Mouse (Mus musculus) heart, postnatal 4 days (tissue): ENCODE results near the gene Terf2ip. TPM values are rescaled to one million over a fixed set of nuclear protein-coding genes. Genes with fewer than 3 reads are reported as not detected.

Experiments used
- DNase-seq: peaks from one replicate; pipeline ENCODE4 v3.0.0; 2021
- total RNA-seq, 2 experiments: library from RNA; stranded (reverse); gene quantifications; 2 replicates each; pipeline ENCODE4 v1.2.3; 2021

Gene Terf2ip
- 10 to 100 TPM; 11.3 to 12.6 TPM for total RNA-seq

DNA sequence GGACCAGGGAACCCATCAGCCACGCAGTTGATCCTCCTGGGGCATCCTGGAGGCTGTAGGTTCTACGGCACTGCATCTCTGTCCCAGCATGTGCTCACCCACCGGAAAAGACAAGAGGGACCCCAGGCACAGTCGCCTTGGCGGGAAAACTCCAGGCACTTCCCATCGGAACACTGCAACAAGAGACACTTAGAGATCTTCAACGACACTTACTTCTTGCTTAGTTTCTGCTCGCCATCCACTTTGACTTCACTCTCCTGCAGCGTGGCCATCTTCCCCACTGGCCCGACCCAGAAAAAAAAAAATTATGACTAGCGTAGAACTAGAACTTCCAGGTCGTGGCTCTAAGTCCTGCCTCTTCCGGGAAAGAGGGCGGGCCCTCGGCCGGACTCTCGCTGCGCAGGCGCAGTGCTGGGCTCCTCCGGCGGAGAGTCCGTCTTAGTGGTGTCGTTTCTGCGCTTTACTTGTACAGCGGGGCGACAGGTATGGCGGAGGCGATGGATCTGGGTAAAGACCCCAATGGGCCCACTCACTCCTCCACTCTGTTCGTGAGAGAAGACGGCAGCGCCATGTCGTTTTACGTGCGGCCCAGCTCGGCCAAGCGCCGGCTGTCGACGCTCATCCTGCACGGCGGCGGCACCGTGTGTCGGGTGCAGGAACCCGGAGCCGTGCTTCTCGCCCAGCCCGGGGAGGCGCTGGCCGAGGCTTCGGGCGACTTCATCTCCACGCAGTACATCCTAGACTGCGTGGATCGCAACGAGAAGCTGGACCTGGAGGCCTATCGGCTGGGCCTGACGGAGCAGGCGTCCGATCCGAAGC, at the start of gene Terf2ip, which contains the start of gene Kars:
Gene Terf2ip (plus strand): TSS at position 402 of the 819 bp plus-strand sequence.
Gene Kars (minus strand): TSS at position 327 of the 819 bp plus-strand sequence.
- DNase-seq: peak; percentile 96

DNA sequence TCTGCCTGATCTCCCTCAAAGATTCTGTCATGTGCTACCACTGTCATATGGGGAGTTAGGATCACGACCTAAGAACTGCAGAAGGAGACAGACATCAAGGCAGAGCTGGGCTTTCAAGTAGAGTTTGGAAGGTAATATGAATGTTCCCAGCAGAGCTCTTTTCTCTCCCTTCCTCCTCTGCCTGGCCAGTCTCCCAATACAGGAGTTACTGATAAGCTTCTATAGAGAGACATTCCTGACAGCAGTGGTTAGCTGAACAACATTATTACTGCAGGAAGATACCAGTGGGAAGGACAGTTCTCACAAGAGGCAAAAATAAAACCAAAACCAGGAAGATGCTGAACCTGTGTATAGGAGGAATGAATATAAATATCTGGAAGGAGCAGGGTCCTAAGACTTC, 48.6 kb upstream of the Terf2ip start:
- no peak for DNase-seq

DNA sequence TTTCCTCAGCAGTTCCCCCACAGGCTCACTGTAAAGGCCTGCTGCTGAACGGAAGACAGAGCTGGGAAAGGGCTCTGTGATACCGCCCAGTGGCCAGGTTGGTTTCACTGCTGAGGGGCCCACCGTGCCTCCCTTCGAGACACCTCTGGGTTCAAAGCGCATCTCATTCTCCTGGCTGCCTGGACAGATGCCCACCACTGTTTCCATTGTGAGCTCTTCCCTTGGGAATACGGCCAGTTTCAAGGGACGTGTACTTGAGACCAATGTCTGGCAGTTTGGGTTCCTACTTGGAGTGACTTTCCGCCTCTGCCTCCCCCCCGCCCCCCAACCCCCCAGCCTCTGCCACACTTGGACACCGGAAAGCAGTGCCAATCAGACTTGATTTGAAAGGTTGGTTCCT, 48.1 kb upstream of the Terf2ip start:
- DNase-seq: peak; percentile 25

DNA sequence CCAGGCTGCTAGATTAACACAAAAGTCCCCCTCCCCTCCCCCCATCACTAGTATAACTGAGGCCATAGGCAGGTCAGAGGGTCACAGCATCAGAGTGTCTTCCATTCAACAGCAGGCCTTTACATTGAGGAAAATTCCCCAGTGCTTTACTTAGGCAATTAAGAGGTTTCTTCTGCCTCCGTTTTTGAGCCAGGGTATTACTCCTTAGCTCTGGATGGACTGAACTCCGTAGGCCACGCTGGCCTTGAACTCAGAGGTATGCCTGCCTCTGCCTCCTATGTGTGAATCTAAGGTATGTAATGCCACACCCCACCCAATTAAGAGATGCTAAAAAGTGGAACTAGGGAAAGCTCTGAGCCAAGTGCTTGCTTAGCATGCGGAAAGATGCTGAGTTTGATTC, 47.7 kb upstream of the Terf2ip start:
- no peak for DNase-seq

DNA sequence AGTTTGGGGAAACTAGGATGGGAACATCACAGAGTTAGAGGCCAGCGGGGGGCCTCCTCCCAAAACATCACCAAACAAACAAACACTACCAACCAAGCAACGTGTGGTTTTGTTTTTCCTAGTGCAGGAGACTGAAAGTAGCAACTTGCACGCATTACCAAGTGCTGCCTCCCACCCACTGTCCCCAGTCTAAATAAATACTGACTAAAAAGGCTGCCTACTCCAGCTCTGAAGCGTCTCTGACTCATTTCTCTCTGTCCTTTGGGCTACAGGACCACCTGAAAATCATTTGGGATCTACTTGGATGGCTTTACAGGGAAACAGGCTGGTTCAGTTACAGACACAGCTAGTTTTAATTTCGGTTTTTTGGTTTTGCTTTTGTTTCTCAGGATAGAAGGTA, 46.8 kb upstream of the Terf2ip start:
- no peak for DNase-seq

DNA sequence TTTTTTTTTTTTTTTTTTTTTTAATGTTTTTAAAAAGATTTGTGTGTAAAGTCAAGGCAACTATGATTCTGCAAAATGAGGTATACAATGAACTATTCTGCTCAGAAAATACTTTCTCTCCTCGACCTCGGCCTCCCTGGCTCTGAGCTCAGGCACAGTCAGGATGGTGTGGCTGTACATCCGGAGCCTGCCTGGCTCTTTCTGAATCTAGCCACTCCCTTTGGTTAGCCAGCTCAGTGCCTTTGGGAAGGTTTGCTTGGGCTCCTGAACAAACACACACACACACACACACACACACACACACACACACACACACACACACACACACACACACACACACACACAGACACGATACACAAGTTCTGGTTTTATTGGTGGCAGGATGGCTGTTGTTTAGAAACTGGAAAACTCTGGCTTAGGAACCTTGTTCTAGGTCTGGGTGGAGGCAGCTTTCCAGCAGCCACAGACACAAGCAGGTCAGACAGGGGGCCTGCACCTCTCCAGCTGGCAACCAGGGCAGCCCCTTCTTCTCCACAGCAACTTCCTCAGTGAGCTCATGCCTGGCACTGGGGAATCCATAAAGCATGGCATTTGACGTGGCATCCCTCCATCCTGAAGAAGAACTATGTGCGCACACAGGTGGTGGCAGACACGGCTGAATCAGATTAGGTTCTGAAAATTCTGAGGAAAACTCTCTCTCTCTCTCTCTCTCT, 46.2 kb upstream of the Terf2ip start:
- DNase-seq: no peak

DNA sequence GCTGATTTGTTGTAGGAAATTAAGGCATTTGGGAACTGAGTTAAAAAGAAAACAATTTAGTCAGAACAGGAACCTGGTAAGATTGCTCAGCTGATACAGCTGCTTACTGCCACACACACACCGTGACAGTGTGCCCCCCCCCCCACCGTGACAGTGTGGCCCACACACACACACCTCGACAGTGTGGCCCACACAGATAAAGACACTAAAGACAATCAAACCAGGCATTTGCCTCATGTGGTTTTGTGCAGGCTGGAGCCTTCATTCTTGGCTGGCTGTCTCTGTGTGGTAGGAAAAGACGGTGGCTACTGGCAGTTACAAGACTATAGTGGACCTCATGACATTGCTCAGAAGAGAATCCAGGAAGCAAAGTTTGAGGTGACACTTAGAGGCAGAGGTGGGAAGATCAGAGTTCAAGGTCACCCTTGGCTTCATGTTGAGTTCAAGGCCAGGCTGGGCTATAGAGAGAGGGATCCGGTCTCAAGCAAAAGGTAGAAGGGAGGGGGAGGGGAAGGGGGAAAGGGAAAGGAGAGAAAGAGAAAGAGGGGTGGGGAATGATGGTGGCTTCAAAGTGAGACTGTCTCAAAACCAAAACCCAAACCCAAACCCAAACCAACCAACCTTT, 43.8 kb upstream of the Terf2ip start:
- DNase-seq: no peak

DNA sequence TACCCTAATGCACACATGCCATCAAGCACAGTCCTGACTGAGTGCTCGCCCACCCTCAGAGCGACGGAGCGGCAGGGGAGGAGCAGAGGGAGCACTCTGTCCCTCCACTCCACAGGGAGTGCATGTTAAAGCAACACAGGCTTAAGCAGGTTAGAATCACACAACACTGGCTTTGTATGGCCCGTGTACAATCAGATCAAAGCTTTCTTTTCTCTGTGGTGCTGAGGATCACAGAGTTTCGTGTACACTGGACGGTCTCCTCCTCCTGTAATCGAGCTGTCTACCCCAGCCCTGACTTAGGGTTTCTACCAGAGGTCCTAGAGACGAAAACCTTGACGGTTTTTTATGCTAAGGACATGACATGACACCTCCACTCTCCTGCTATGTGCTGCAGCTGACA, 42.7 kb upstream of the Terf2ip start:
- DNase-seq: no peak

DNA sequence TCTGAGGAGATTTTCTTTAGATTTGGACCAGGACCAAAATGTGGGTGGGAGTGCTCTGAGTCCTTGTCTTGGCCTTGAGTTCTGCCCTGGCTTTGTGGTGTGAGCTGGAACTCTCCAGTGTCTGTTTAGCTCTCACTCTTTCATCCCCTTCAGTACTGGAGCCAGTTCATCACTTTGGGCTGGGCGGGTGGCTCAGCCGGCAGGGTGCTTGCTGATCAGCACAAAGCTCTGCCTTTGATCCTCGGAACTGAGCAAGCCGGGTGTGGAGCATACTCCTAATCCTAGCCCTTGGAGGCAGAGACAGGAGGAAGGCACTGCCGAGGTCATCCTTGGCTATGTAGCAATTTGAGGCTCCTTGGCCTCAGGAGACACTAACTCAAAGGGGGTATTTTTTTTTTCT, 42.2 kb upstream of the Terf2ip start:
- no peak for DNase-seq

DNA sequence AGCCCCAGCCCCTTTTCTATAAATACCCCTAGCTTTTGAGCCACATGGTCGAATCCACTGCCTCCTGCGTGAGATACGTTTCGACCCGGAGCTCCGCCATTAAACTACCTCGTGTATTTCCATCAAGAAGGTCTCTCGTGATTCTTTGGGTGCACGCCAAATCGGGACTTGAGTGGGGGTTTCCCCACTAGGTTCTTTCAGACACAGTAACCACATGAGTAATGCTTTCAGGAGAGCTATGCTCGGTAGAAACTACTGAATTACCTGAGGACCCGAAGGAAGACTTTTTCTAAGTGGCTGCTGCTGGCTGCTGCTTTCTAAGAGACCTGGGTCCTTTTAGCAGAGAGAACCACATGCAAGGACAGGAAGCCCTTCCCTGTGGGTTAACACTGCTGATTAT, 37.1 kb upstream of the Terf2ip start:
- DNase-seq: no peak

DNA sequence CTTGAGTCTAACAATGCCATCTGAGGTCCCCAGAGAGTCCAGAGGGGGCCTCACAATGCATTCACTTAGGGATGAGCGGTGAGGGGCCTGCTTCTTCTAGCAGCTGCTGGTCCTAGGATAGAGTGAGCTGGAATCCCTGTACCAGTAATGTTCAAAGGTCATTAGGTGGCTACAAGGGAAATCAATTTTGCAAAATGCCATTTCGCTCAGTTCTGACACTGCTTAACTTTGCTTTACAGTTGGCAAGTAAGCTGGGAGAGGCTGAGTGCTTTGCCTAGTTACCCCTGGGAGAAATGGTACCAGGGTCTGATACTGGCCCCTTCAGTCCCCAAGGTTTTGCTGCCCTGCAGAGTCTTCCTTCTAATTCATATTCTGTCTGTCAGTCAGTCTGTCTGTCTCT, 35.5 kb upstream of the Terf2ip start:
- no peak for DNase-seq

DNA sequence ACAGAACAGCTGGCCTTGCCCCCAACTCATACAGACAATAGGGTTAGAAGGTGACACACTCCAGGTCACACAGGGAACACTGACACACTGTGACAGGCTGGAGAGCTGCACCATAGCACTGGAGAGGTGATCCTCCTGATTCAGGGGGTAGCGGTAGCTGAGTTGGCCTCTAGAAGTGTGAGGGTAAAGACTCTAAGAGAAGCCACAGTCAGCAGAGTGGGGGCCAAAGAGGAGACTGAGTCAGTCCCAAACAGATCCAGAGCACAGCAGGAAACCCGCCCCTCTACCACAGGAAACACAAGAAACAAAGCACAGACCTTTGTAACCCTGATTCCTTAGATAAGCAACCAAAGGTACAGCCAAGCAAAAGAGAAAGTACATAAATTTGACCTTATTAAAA, 34.9 kb upstream of the Terf2ip start:
- DNase-seq: no peak

DNA sequence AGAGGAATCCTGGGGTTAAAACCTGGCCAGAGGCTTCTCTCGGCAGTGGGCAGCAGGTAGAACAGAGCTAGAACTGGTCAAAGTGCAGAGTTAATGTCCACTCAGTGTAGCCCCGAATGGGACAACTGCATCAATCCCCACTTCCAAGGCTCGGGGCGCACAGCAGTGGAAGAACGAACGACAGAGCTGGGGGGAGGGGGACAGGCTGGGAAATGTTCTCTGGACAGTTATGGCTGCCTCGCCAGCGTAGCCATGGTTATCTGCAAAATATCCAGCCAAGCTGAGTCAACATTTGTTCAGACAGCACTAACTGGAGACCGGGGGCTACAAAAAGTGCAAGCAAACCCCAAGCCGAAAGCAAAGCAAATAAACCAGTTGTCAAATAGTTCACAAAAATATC, 33.1 kb upstream of the Terf2ip start:
- DNase-seq: peak; percentile 20

DNA sequence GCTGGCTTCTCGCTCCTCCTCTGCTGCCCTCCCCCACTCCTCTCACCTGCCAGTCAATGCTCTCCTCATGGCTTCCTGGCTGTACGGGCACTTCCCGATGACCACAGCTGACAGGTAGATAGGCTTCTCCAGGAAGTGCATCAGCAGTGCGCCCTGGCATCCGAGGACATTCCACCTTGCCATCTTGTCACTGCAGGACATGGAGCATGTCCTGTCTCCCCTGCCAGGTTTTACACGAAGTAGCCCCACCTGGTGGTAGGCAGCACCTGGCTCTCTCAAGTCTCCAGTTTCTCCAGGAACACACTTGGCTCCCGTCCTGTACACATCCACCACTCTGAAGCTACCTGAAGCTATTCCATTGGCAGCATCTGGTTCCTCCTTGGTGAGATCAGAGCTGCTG, 29.1 kb upstream of the Terf2ip start:
- no peak for DNase-seq

DNA sequence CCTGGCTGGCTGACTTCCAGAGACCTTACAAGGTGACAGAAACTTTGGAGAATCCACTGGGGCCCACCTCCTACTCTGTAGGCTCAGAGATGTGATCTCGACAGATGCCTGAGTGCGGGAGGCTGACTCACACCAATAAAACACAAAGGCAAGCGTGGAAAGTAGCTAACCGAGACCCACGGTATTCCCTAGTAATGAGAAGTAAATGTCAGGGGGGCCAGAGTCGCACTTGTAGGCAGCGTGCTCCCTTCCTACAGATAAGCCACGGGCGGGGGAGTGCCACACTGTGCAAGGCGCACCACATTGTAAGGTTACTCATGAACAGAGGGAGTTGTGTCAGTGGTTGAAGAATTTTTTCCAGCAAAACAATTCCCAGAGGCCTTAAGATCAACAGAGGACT, 26.7 kb upstream of the Terf2ip start:
- no peak for DNase-seq

DNA sequence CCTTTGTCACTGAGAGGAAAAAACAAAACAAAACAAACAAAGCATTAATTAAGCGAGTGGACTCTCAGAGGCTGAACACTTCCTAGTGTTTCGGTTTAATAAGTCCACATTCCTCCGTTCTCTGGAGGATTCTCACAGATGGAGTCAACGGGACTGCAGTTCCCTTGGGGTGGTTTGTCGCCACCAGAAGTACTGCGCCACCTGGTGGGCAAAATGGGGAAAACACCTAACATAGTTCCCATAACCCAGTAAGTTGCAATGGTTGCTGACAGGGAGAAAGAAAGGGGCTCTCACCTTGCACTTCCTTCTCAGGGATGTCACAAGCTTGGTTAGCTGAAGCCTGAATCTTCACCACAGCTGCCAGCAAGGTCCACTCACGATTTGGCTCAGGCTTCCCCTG, 21.3 kb upstream of the Terf2ip start:
- peak; percentile 86 for DNase-seq

DNA sequence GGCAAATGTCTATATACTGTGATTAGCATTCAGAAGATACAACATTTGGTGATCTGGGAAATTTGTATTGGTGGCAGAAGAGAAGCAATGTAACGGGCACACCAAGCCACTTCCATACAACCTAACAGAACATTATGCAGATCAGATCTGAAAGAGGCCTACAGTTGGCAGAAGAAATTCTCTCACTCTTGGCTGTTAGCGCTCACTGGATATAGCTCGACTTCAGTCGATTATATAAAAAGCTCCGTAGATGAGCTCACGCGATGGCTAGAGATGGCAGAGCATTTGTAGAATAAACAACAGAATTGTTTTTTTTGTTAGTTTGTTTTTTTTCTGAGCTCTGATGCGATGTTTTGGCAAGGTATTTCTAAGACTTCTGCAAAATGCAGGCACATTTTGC, 19.9 kb upstream of the Terf2ip start:
- no peak for DNase-seq

DNA sequence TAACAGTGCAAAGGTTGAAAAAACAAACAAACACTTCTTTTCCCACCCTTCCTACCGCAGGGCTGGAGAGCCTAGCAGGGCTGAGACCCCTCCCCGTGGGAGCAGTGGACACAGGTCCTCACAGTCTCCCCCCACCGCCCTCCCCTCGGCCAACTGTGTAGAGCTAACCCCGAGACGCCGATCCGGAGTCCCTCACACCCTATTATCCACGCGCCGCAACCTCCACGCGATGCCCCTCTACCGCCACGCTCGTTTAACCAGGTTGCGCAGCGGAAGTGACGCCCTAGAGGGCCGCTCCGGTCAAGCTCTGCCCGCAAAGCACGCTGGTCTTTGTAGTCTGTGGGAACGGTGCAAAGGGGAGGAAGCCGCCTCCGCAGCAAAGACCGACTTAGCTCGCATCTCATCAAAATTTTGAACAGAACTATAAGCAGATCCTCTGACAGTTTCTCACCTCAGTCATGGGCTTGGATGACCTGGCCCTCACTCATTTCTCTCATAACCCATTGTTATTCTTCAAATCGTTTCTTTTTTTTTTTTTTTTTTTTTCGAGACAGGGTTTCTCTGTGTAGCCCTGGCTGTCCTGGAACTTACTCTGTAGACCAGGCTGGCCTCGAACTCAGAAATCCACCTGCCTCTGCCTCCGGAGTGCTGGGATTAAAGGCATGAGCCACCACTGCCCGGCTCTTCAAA, 19.0 kb upstream of the Terf2ip start, which contains the start of gene Adat1:
Gene Adat1 (minus strand): TSS at position 290 of the 690 bp plus-strand sequence.
- peak; percentile 87 for DNase-seq

DNA sequence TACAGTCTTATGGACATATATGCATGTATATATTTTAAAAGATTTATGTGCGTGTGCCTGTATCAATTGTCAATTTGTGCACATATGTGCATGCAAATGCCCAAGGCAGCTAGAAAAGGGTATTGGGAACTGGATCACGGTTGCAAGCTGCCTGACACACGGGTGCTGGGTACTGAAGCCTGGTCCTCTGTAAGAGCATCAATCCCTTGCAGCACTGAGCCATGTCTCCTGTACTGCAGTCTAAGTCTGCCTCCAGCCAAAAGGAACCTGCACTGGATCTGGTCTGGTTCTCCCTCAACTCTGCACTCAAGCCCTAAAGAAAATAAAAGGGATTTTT, 18.5 kb upstream of the Terf2ip start:
- no peak for DNase-seq

DNA sequence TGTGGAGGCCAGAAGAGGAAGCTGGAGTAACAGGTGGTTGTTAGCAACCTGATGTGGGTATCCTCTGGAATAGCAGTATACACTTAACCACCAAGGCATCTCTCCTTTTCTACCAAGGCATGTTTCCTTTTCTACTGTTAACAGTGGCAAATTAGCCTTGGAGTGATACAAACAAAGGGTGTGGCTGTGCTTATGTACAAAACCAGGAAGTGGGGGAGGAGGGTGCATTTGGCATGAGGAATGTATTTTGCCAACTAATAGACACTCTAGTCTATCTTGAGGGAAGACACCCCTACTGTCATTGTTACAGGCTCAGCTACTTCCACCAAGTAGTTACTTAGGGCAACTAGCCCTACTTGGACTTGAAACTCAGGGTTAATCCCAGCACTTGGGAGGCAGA, 6.4 kb upstream of the Terf2ip start:
- DNase-seq: no peak

DNA sequence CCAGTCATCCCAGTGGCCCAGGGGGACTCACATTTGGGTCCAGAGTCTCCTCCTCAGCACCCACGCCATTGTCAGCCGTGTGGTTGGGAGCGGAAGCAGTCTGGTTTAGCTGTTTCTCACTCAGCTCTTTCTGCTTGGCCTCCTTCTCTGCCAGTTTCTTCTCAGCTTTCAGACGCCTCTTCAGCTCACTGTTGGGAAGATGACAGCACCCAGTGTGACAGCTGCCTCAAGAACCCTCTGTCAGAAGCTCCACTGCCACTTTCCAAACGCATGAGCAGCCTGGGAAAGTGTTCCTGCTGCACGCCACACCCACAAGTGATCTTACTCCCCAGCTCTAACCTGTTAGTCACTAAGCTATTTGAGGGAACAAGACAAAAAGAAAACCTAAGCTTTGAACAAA, 5.6 kb upstream of the Terf2ip start:
- no peak for DNase-seq

DNA sequence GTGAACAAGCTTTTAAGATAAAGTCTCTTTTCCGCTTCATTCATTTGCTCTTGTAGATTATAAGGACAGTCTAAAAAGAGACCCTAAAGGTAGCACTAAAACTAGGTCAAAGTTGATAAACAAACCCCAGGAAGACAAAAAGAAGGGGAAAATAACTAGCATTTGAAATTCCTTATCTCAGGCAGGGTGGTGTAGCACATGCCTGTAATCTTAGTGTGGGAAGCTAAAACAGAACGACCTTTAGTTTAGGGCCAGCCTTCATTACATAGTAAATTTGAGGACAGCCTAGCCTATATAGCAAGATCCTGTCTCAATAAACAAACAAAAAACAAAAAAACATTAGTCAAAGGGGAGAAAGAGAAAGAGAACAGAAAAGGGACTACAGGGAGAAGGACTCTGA, 3.5 kb upstream of the Terf2ip start:
- no peak for DNase-seq

DNA sequence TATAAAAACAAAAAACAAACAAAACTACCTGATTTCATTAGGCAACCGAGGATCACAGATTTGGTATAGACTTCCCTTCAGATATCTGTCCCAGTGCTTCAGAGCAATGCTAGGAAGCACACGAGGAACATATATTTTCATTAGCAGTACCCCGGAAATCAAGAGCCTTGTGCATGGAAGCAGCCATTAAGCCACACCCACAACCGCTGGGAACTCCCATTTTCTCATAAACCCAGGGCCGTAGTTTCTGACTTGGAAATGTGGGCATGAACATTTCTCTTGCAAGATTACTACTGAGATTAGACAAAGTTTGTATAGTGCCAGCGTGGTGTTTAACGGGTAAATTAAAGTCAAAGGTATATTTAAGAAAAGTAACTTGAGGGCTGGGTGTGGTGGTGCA, 1.6 kb upstream of the Terf2ip start:
- no peak for DNase-seq
